Mouse (Mus musculus): ENCODE results near the gene Olfr982. TPM values are rescaled to one million over a fixed set of nuclear protein-coding genes. Genes with fewer than 3 reads are reported as not detected.

Gene Olfr982
- not detected in 2 replicates for total RNA-seq (2012; rRNA removed)
- polyA plus RNA-seq (2012; ENCODE audit: insufficient read depth in 1 of 2, insufficient read length in 2 of 2, low read depth in 1 of 2, low replicate concordance in 2 of 2, missing spikeins in 1 of 2): under 1 TPM in 1 of 2 experiments, not detected in 1; 0.04 TPM

DNA sequence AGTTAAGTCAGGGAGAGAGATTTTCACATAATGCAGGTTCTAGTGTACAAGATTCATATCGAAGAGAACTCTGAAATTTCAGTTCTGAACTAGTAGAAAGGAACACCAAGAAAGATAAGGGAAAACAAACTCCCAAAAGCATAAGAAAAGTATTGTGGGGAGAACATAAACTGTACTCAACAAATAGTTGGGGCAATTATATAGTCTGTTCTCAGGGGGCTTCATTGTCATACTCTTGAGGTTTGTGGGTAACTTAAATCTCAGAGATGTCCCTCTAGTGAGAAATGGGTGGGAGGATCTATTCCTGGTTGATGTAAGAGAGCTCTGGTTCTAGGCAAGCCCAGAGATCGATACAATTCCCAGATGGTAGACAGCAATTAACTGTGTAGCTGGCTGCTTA, at the start of gene Olfr982:
TSS of gene Olfr982 (plus strand) at position 301 of the 400 bp plus-strand sequence.
- Histone ChIP-seq H3K9me3 (replicated peaks; ENCODE audit: insufficient read depth, low read length) (no peaks in the 10 kb centered on the region), H3K27ac (ENCODE audit: control insufficient read depth, low read depth, low read length) (no peak within 1 kb of the TSS), H3K9ac (ENCODE audit: control insufficient read depth, low read depth, low read length, poor library complexity, severe bottlenecking) (no peak within 1 kb of the TSS), H3K4me3 (ENCODE audit: control insufficient read depth in 1 of 2, insufficient read depth in 1 of 2, low read depth in 2 of 2, low read length in 2 of 2) (no peak within 1 kb of the TSS), H3K4me1 (ENCODE audit: control insufficient read depth in 1 of 2, insufficient read depth in 2 of 2, low read length in 2 of 2) (no peaks in the 10 kb centered on the region), H3K79me2 (ENCODE audit: control insufficient read depth, insufficient read depth, low read length, poor library complexity) (no peaks in the 10 kb centered on the region), H3K27me3 (ENCODE audit: control insufficient read depth in 1 of 2, insufficient read depth in 2 of 2, low read length in 2 of 2) (no peaks in the 10 kb centered on the region), H3K36me3 (ENCODE audit: control insufficient read depth in 1 of 2, insufficient read depth in 2 of 2, low read length in 2 of 2) (no peaks in the 10 kb centered on the region)
- TF ChIP-seq CHD2 (IDR thresholded peaks at IDR 0.05; ENCODE audit: low read length) (no peak), EP300 (IDR thresholded peaks at IDR 0.05; ENCODE audit: low read depth in 1 of 2, low read length in 2 of 2) (no peak), JUND (IDR thresholded peaks at IDR 0.05; ENCODE audit: low read depth, low read length) (no peak), POLR2AphosphoS2 (IDR thresholded peaks at IDR 0.05; ENCODE audit: low read length) (no peak), POLR2AphosphoS5 (IDR thresholded peaks at IDR 0.05; ENCODE audit: borderline replicate concordance, low read depth, low read length) (no peak), ZMIZ1 (IDR thresholded peaks at IDR 0.05; ENCODE audit: low read depth, low read length) (no peak), TBP (IDR thresholded peaks at IDR 0.05; ENCODE audit: low read depth, low read length) (no peak)
- no peak for DNase-seq (ENCODE audit: low read depth, low spot score)

DNA sequence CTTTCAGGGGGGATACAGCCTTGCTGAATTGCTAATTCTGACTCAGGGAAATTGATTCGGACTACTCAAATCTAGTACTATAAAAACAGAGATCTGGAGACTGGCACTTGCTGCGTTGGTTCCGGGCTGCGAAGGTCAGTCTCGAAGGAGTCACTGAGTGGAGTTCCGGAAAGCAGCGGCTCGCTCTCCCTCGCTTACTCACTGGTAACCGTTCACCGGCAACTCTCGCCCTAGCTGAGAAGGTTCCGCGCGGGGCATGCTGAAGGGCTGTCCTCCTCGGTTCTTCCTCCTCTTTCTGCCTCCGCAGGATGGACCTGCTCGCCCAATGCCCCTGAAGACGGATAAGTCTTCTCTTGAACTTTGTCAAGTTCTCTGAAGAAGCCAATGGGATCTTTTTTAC, 23.5 kb upstream of the Olfr982 start:
- Histone ChIP-seq H3K27ac (ENCODE audit: control insufficient read depth, low read depth, low read length) (no peak overlapping the region), H3K4me1 (ENCODE audit: control insufficient read depth in 1 of 2, insufficient read depth in 2 of 2, low read length in 2 of 2) (no peaks in the 10 kb centered on the region), H3K36me3 (ENCODE audit: control insufficient read depth in 1 of 2, insufficient read depth in 2 of 2, low read length in 2 of 2) (no peaks in the 10 kb centered on the region), H3K9me3 (replicated peaks; ENCODE audit: insufficient read depth, low read length) (no peaks in the 10 kb centered on the region), H3K4me3 (ENCODE audit: control insufficient read depth in 1 of 2, insufficient read depth in 1 of 2, low read depth in 2 of 2, low read length in 2 of 2) (no peak overlapping the region), H3K79me2 (ENCODE audit: control insufficient read depth, insufficient read depth, low read length, poor library complexity) (no peaks in the 10 kb centered on the region), H3K9ac (ENCODE audit: control insufficient read depth, low read depth, low read length, poor library complexity, severe bottlenecking) (no peak overlapping the region), H3K27me3 (ENCODE audit: control insufficient read depth in 1 of 2, insufficient read depth in 2 of 2, low read length in 2 of 2) (no peaks in the 10 kb centered on the region)
- DNase-seq (ENCODE audit: low read depth, low spot score): no peak
- TF ChIP-seq ZC3H11A (IDR thresholded peaks at IDR 0.05; ENCODE audit: low read depth, low read length) (no peak), TBP (IDR thresholded peaks at IDR 0.05; ENCODE audit: low read depth, low read length) (no peak), UBTF (IDR thresholded peaks at IDR 0.05; ENCODE audit: borderline replicate concordance, insufficient read depth, low read depth, low read length) (no peak), ELF1 (IDR thresholded peaks at IDR 0.05; ENCODE audit: low read depth, low read length) (no peak), ZNF384 (IDR thresholded peaks at IDR 0.05; ENCODE audit: low read depth, low read length) (no peak), E2F4 (IDR thresholded peaks at IDR 0.05; ENCODE audit: borderline replicate concordance, low read depth, low read length) (no peak), EP300 (IDR thresholded peaks at IDR 0.05; ENCODE audit: low read depth in 1 of 2, low read length in 2 of 2) (no peak), BHLHE40 (IDR thresholded peaks at IDR 0.05; ENCODE audit: borderline replicate concordance, low read depth, low read length) (no peak), TAL1 (IDR thresholded peaks at IDR 0.05; ENCODE audit: low read length) (no peak), NELFE (IDR thresholded peaks at IDR 0.05; ENCODE audit: low read depth, low read length) (no peak), HCFC1 (IDR thresholded peaks at IDR 0.05; ENCODE audit: low read depth, low read length) (no peak)
